Mouse (Mus musculus): ENCODE data around the gene E4f1. TPM values are rescaled to one million over a fixed set of nuclear protein-coding genes. Genes with fewer than 3 reads are reported as not detected.

Gene E4f1
- 10 to 100 TPM; 30.4 to 33.2 TPM for total RNA-seq (2021)

- peak; percentile 99 to 100 for DNase-seq (ENCODE audit: low spot score in 2 of 2)
- intact Hi-C loops (cut with DNase I) = loop anchor here (2.0 kb wide), 1 partner anchor 37 kb away; no protein-coding TSS in a partner anchor
These were observed at the start of gene E4f1, which contains the start of gene Pgp for GRCm38 (mm10) chr17:24469910-24470602. TSS of gene E4f1 (minus strand) at chr17:24470313. TSS of gene Pgp (plus strand) at chr17:24470392.

- intact Hi-C loops (cut with DNase I) = no loop called here
- no peak for DNase-seq (ENCODE audit: low spot score in 2 of 2)
These were observed 44.5 kb upstream of the E4f1 start for GRCm38 (mm10) chr17:24514270-24515257.

GRCm38 (mm10) chr17:24513609-24514008, 43.5 kb upstream of the E4f1 start:
- intact Hi-C loops (cut with DNase I) = loop anchor here (2.0 kb wide), 1 partner anchor 35 kb away; the partner anchor contains the start of gene Mlst8
- peak; percentile 74 to 80 for DNase-seq (ENCODE audit: low spot score in 2 of 2)

GRCm38 (mm10) chr17:24507806-24508460, 37.8 kb upstream of the E4f1 start:
- intact Hi-C loops (cut with DNase I) = loop anchor here (2.0 kb wide), 1 partner anchor 37 kb away; the partner anchor contains the start of genes E4f1 and Pgp
- DNase-seq (ENCODE audit: low spot score in 2 of 2) = no peak

- DNase-seq (ENCODE audit: low spot score in 2 of 2) = no peak
- intact Hi-C loops (cut with DNase I) = loop anchor here (2.0 kb wide), 1 partner anchor 36 kb away; the partner anchor contains the start of genes E4f1 and Pgp
These were observed 37.1 kb upstream of the E4f1 start for GRCm38 (mm10) chr17:24507129-24507664.

GRCm38 (mm10) chr17:24506332-24507070, 36.4 kb upstream of the E4f1 start:
- intact Hi-C loops (cut with DNase I) = loop anchor here (2.0 kb wide), 1 partner anchor 36 kb away; the partner anchor contains the start of genes E4f1 and Pgp
- peak; percentile 67 to 82 for DNase-seq (ENCODE audit: low spot score in 2 of 2)

GRCm38 (mm10) chr17:24505286-24505955, 35.3 kb upstream of the E4f1 start:
- intact Hi-C loops (cut with DNase I) = no loop called here
- no peak for DNase-seq (ENCODE audit: low spot score in 2 of 2)

- DNase-seq (ENCODE audit: low spot score in 2 of 2) = no peak
- intact Hi-C loops (cut with DNase I) = no loop called here
These were observed 34.0 kb upstream of the E4f1 start for GRCm38 (mm10) chr17:24504085-24504484.

GRCm38 (mm10) chr17:24502208-24502607, 32.1 kb upstream of the E4f1 start:
- DNase-seq (ENCODE audit: low spot score in 2 of 2) = no peak
- intact Hi-C loops (cut with DNase I) = no loop called here

- DNase-seq (ENCODE audit: low spot score in 2 of 2) = no peak
These were observed 25.9 kb upstream of the E4f1 start for GRCm38 (mm10) chr17:24496026-24496425.

GRCm38 (mm10) chr17:24495443-24495842, 25.3 kb upstream of the E4f1 start:
- DNase-seq (ENCODE audit: low spot score in 2 of 2) = peak in 1 of 2 experiments; percentile 89
- intact Hi-C loops (cut with DNase I) = no loop called here

More at GRCm38 (mm10) chr17:24496026-24496425, 25.9 kb upstream of the E4f1 start:
- intact Hi-C loops (cut with DNase I) = no loop called here

GRCm38 (mm10) chr17:24494627-24495335, 24.7 kb upstream of the E4f1 start:
- intact Hi-C loops (cut with DNase I) = no loop called here
- DNase-seq (ENCODE audit: low spot score in 2 of 2) = peak in 1 of 2 experiments; percentile 68

GRCm38 (mm10) chr17:24490399-24490798, 20.3 kb upstream of the E4f1 start:
- peak in 1 of 2 experiments; percentile 66 for DNase-seq (ENCODE audit: low spot score in 2 of 2)
- intact Hi-C loops (cut with DNase I) = no loop called here

GRCm38 (mm10) chr17:24489265-24490030, 19.3 kb upstream of the E4f1 start:
- intact Hi-C loops (cut with DNase I) = no loop called here
- no peak for DNase-seq (ENCODE audit: low spot score in 2 of 2)

- intact Hi-C loops (cut with DNase I) = no loop called here
These were observed 18.6 kb upstream of the E4f1 start for GRCm38 (mm10) chr17:24488662-24489264.

GRCm38 (mm10) chr17:24488186-24488661, 18.1 kb upstream of the E4f1 start, which contains the start of gene Caskin1:
TSS of gene Caskin1 (plus strand) at chr17:24488601.
- DNase-seq (ENCODE audit: low spot score in 2 of 2) = peak in 1 of 2 experiments; percentile 83
- intact Hi-C loops (cut with DNase I) = no loop called here

More at GRCm38 (mm10) chr17:24488662-24489264, 18.6 kb upstream of the E4f1 start:
- peak in 1 of 2 experiments; percentile 49 for DNase-seq (ENCODE audit: low spot score in 2 of 2)
